Mouse (Mus musculus): ENCODE results near the gene Foxa1.

Foxa1 gene

GRCm38 (mm10) chr12:57541118-57541517 is 5.6 kb downstream of the Foxa1 start:
- DNase-seq (ENCODE audit: low spot score in 2 of 2): no peak

- no peak for DNase-seq (ENCODE audit: low spot score in 2 of 2)
Observed at GRCm38 (mm10) chr12:57539551-57539985, 7.1 kb downstream of the Foxa1 start.

DNA sequence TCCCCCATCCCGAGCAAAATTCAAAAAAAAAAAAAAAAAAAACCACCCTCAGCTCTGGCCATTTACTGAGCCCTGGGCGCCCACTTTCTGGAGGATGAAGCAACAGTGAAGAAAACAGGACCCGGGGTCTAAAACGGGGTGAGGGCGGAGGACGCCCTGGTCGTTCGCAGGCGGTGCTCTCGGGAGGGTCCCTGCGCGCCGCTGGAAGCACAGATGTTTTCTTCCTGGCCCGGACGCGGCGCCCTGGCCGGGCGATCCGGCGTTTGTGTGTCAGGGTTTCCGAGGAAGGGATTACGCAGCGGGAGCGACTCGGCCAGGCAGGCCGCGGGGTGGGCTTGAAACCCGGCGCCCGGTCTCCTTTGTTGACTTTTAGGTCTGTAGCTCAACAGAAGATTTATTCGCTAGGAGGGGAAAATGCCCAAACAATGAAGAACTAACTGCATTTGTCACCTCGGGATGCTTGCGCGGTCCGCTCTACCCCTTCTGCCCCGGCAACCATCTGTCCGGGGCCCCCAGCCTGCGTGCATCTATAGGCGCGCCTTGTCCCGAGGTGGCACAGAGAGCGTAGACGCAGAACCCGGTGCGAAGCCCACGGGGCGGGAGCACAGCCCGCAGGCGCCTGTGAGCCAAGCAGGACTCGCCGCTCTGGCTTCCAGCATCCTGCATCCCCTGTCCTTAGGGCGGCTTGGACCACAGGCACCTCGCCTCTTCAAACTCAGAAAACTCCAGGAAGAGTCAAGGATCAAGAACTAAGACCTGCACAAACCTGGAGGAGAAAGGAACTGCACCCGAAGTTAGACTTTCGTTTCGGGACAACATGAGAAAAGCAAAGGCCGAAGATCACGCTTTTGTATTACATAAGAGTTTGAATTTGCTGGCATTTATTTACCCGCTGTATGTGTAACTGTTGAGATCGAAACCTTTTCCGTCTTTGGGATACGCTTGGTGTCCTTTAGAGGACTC is 7.8 kb downstream of the Foxa1 start:
- DNase-seq (ENCODE audit: low spot score in 2 of 2): no peak

GRCm38 (mm10) chr12:57537791-57538587 is 8.7 kb downstream of the Foxa1 start:
- no peak for DNase-seq (ENCODE audit: low spot score in 2 of 2)

DNA sequence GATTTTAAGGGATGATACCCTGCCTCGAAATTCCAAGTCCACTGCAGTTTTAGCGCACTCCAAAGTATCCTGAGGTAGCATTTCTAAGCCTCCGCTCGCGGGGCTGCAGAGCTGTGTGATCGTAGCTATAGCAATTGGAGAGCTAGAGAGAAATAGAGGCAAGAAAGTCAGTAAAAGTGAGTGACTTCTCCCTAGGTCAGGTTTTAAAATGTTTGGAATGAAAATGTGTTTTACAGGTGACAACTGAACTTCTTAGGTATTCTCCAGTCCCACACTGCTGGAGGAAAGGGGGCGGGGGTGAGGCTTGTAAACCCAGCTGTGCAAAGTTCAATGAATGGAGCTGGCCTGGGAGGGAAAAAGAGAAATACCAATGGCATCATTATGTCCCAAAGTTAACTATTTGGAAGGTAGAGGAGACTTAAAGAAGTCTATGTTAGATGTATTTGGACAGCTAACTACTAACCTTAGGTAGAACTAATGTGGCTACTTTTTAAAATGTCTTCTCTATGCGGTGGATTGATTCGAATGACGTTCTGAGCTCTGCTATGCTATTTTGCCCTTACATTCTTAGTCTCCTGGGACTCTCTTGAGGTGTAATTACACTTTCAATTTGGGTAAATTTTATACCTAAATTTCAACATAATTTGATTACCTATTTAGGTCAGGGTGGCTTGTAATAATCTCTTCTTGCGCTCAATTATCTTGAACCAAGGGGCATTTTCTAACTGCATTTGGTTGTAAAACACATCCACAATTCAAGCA is 9.6 kb downstream of the Foxa1 start:
- DNase-seq (ENCODE audit: low spot score in 2 of 2): no peak

DNA sequence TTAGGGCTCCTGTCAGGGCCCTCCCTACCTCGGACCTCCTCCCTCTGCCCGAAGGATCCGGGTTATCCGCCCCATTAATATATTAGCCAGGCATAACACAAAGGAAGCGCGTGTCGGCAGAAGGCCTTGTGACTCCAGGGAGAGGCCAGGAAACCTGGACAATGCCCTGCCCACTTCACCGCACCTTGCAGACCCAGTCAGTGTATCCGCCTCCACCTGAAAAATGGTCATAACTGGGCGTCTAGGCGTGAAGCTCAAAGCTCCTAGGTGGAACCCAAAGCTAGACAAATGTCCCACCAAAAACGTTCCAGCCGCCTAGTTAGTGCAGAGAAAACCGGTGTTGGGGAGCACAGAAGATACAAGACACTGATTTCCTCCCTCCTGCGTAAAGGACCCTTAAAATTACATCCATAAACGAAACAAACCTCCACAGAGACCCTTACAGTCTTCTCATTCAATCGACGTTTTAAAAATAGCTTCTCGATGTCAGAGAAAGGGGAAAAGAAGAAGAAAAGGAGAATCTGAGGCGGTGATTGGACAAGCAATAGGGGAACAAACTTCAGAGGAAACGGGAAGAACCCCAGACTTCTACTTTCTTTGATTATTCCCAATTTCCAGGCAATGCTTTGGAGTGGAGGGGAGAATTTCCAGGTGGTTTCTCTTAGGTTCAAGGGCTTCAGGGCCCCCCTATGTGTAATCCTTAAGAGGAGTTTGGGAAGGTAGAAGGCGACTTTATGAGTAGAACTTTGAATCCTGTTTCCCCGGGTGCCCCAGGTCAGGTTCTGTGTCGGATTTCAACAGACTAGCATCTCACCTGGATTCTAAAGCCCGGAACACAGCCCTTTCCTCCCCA is 10.4 kb downstream of the Foxa1 start:
- no peak for DNase-seq (ENCODE audit: low spot score in 2 of 2)

DNA sequence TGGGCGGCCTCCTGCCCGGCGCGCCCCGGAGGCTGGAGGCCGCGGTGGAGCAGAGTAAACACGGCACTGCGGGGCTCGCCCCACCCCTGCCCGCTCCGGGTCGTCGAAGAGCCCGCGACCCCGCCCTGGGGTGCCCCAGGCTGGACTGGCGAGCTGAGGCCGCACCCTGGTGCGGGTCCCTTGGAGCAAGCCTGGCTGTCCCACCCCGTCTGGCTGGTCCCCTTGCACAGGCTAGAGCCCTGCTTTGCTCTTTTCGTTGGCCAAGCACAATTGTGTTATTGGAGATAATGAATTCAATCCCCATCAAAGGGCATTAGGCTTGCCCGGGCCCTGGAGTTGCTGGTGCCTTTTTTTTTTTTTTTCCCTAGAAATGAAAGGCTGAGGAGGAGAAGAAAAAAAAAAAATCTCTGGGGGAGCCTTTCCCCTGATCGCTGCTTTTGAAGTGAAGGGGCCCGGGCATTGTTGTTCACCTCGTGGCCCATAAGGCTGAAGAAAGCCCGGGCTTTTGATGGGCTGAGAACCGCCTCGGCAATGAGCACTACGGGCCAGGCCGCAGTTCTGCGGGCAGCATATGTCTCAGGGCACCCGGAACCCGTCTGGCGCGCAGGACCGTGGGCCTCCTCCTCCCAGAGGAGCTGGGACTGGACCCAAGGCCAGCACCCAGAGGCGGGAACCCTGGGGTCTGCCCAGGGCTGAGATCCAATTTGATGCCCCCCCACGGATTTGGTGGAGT is 11.7 kb downstream of the Foxa1 start:
- no peak for DNase-seq (ENCODE audit: low spot score in 2 of 2)

- no peak for DNase-seq (ENCODE audit: low spot score in 2 of 2)
Observed at GRCm38 (mm10) chr12:57534517-57534878, 12.2 kb downstream of the Foxa1 start.

- no peak for DNase-seq (ENCODE audit: low spot score in 2 of 2)
Observed at GRCm38 (mm10) chr12:57530474-57530873, 16.2 kb downstream of the Foxa1 start.

DNA sequence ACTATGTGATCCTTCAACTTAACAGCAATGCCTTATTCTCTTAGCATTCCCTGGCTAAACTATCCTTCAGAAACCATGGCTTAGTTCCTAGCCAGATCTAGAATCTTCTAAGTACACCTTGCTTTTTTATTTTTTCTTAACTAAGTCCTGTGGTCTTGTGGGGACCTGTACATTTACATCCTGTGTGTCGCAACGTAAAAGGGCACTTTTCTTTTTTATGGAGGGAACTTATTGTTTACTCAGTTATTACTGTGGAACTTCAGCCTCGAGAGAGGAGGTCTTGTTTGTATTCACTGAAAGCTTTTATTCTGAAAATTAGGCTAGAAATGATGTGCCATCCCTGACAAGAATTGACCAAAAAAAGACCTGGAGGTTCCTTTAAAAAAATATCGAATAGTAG is 18.4 kb downstream of the Foxa1 start:
- no peak for DNase-seq (ENCODE audit: low spot score in 2 of 2)

- no peak for DNase-seq (ENCODE audit: low spot score in 2 of 2)
Observed at GRCm38 (mm10) chr12:57515702-57516377, 30.9 kb downstream of the Foxa1 start.

GRCm38 (mm10) chr12:57514552-57514951 is 32.2 kb downstream of the Foxa1 start:
- DNase-seq (ENCODE audit: low spot score in 2 of 2): no peak

DNA sequence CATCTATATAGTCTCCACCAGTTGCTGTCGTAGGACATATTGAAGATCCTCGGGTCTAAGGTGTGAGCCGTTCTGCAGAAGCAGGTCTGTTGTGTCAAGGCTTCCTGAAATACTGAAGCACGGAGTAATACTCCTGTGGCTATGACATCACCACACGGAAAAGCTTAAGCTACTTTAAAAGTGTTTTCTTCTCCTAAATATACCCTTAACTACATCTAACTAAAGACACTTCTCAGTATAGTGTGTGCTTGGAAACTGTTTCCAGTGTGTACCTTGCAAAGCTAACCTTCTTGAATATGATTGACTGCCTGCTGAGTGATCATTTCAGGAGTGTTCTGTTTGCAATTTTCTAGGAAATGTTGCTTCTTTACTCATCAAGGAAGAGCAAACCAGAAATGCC is 35.2 kb downstream of the Foxa1 start:
- DNase-seq (ENCODE audit: low spot score in 2 of 2): no peak

- no peak for DNase-seq (ENCODE audit: low spot score in 2 of 2)
Observed at GRCm38 (mm10) chr12:57511127-57511526, 35.6 kb downstream of the Foxa1 start.

DNA sequence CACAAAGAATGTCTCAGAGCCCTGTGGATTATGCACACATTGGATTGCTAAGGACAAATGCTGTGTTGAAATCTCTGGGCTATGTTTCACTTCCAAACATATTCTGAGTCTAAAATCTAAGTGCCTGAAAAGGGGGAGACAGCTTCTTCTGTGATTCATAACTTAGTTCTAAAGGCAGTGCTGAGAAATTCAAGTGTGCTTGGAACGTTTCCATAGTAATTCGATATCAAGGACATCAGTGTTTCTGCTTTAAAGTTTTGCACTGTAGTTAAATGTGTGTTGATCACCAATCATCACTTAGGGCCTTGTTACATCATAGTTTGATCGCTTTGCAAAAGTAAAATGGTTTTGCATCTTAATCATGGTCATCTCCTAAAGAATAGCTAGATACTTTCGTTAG is 37.0 kb downstream of the Foxa1 start:
- DNase-seq (ENCODE audit: low spot score in 2 of 2): no peak

DNA sequence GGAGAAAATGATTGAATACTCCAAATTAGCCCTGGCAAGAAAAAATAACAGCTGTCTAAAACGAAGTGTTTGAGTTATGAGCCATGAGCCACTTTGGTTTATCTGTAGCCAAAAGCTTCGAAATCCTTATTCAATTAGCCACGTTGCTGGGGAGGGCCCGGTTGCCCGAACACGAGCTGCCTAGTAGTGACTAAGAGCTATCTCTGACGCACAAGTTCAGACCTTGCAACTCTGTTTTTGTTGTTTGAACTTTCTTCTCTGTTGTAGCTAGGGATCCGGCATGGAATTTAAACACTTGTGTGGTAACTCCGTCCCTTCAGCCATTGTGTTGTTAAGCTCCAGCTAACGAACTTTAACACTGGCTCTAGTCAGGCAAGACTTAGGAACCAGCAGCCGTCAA is 37.8 kb downstream of the Foxa1 start:
- no peak for DNase-seq (ENCODE audit: low spot score in 2 of 2)

DNA sequence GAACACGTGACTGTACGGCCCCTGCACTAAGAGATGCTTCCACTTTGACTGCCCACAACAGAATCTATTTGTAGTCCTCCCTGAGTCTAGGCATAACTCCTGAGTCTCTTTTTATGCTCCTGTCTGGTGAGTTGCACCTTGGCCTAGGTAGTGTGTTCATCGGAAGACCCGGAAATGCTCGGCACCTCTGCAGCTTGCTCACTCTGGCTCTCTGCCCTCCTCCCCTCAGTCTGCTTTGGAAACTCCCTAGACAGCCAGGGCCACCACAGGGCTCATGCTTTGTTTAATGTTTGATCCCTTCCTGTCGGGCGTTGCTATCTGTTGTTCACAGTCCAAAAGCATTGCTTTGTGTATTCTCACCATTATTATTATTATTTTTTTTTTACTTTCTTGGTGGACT is 41.4 kb downstream of the Foxa1 start:
- no peak for DNase-seq (ENCODE audit: low spot score in 2 of 2)

GRCm38 (mm10) chr12:57500246-57500645 is 46.5 kb downstream of the Foxa1 start:
- DNase-seq (ENCODE audit: low spot score in 2 of 2): no peak

GRCm38 (mm10) chr12:57496347-57497119 is 50.2 kb downstream of the Foxa1 start:
- DNase-seq (ENCODE audit: low spot score in 2 of 2): no peak

Measured in frontal cortex, postnatal 10 days (tissue).